Mouse (Mus musculus) cerebellum, adult 2 months (tissue): ENCODE data around the gene Sec24d.

ENCODE experiments used
- CTCF ChIP-seq: fragments of 200-500 bp; IDR thresholded peaks from 2 replicates; pipeline ENCODE4 v1.5.1; 2011; ENCODE audit warnings: low read depth, mild to moderate bottlenecking, control low read depth, low read length, moderate library complexity, borderline replicate concordance; ENCODE audit not compliant: insufficient read depth
- POLR2A ChIP-seq: fragments of 200-500 bp; IDR thresholded peaks from 2 replicates; pipeline ENCODE4 v1.6.1; 2011; ENCODE audit warnings: low read length, control low read depth, borderline replicate concordance; ENCODE audit not compliant: insufficient read depth

DNA sequence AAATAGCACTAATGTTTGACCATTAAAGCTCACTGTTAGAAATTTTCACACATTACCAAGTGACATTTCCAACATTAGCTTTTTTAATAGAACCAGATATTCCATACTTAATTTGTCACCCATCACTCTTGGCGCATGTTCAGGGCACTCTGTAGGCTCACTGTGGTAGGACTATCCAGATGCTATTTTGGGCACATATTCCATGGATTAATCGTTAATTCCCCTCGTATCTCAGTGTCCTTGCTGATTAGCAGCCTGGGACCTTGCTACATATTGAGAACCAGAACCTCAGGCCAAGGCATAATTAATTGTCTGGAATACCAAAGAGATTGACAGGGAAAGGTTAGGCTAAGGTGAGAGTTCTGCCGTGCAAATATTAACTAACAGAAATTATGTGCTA is 8.5 kb upstream of the Sec24d start:
- TF ChIP-seq CTCF: no peak
- no peak for TF ChIP-seq POLR2A
